30 mouse cellular contexts compared by ENCODE assay signal in the genomic region with DNA sequence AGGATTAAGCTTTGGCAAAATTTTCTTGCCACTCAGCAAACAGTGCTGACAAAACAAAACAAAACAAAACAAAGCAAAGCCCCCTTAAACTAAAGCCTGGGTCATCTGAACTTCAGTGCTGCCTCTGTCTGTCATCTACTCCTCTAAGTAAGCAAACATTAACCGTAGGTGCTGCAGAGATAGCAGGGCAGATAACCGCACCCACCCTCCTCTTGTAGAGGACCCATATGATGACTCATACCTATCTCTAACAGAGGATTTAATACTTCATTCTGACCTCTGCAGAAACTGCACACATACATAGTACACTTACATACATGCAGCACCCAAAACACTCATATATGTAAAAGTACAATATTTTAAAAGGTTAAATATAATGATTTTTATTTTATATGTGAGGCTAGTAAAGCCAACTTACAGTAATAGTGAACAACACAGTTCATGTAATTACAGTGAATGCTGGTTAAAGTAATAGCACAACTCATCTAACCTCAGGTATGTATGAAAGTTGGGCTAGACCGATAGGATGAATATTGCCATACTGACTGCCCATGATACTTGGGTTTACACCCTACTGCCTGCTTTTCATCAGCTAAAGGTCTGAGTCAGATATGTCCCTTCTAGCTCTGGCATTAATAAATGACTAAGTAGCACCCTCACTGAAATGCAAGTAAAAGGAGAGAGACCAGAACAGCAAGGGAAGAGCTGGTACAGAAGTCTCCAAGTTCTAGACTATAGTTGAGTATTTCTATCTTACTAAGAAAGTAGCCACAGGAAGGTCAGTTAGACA. TPM values are rescaled to one million over a fixed set of nuclear protein-coding genes. Genes with fewer than 3 reads are reported as not detected.
A peak's percentile ranks its signal among the peaks of the same experiment; 100 is the strongest.
DNase-seq lines count a peak whose midpoint lies in the region; ATAC-seq and TF ChIP-seq lines count a peak whose summit lies in the region.
"Had no signal": no experiment of that assay in that cellular context is flagged by ENCODE, and none has a peak within 500 bp of the region (broad histone marks: within the 10 kb centered on the region; RNA-seq: fewer than 3 reads in every experiment).

No protein-coding gene starts in this region.

- H3K4me1 ChIP-seq in heart, embryonic 12.5 days (replicated peaks), result no peaks in the 10 kb centered on the region
- H3K4me1 ChIP-seq in heart, adult 2 months (ENCODE audit: control insufficient read depth, insufficient read depth, low read length), result no peaks in the 10 kb centered on the region; the same call in 1 of the 2 replicates
- H3K4me1 ChIP-seq in G1E (ENCODE audit: insufficient read depth, low read depth, low read length), result peaks cover 6% of the 10 kb centered on the region; the same call in 1 of the 2 replicates
- peaks cover 7% of the 10 kb centered on the region; the same call in 1 of the 2 replicates for H3K4me1 ChIP-seq in liver, embryonic 11.5 days (replicated peaks; ENCODE audit: control insufficient read depth, insufficient read depth, low read length)
- H3K4me1 ChIP-seq: forebrain, embryonic 15.5 days; kidney, embryonic 15.5 days; midbrain, embryonic 10.5 days had no signal

- intact Hi-C loops in heart, adult 2 months (cut with DNase I), result no loop called here

- no peak overlapping the region for H3K4me3 ChIP-seq in heart, embryonic 12.5 days
- H3K4me3 ChIP-seq in heart, adult 2 months, result no peak overlapping the region
- no peak overlapping the region for H3K4me3 ChIP-seq in G1E (ENCODE audit: low read depth, low read length)
- no peak overlapping the region for H3K4me3 ChIP-seq in liver, embryonic 11.5 days (ENCODE audit: low read depth, low read length)
- H3K4me3 ChIP-seq: forebrain, embryonic 15.5 days; heart, embryonic 13.5 days; kidney, embryonic 15.5 days; midbrain, embryonic 10.5 days had no signal

- H3K9ac ChIP-seq in heart, embryonic 12.5 days, result no peak overlapping the region
- no peak overlapping the region for H3K9ac ChIP-seq in heart, adult 2 months (ENCODE audit: low read depth, low read length)
- H3K9ac ChIP-seq in liver, embryonic 11.5 days (ENCODE audit: low read depth, low read length), result no peak overlapping the region
- H3K9ac ChIP-seq: forebrain, embryonic 15.5 days; heart, embryonic 13.5 days; kidney, embryonic 15.5 days had no signal

- no peak for TF ChIP-seq POLR2A in heart, adult 2 months (IDR thresholded peaks at IDR 0.05; ENCODE audit: insufficient read depth, low read depth, low read length)

- DNase-seq in heart, adult 2 months, result no peak
- no peak for DNase-seq in G1E (ENCODE audit: low spot score)
- DNase-seq in liver, embryonic 11.5 days (ENCODE audit: low spot score), result no peak
- no peak for DNase-seq in MN1 (ENCODE audit: low spot score)
- DNase-seq in cerebellum, adult 18-20 months, result no peak
- DNase-seq in ovary, postnatal 14 days (ENCODE audit: low spot score), result no peak
- DNase-seq: adrenal gland, adult 8-10 months; cerebellum, adult 2 months; cerebellum, postnatal 36 days; gastrocnemius, postnatal 14 days; heart, adult 11 months; heart, postnatal 14 days; kidney, postnatal 36 days; layer of hippocampus, postnatal 36 days; lung, adult 18-20 months; lung, postnatal 14 days; right cerebral cortex, adult 18-20 months; right cerebral cortex, postnatal 4 days; thymus, adult 2 months; thymus, postnatal 4 days had no signal

- no peaks in the 10 kb centered on the region for H3K27me3 ChIP-seq in heart, embryonic 12.5 days (replicated peaks)
- H3K27me3 ChIP-seq in heart, adult 2 months (ENCODE audit: control insufficient read depth, insufficient read depth, low read length), result no peaks in the 10 kb centered on the region
- H3K27me3 ChIP-seq in G1E (ENCODE audit: insufficient read depth, low read length), result no peaks in the 10 kb centered on the region
- H3K27me3 ChIP-seq in liver, embryonic 11.5 days (replicated peaks; ENCODE audit: control insufficient read depth, insufficient read depth, low read length), result no peaks in the 10 kb centered on the region
- H3K27me3 ChIP-seq: forebrain, embryonic 15.5 days; heart, embryonic 13.5 days; kidney, embryonic 15.5 days had no signal

- no peak for TF ChIP-seq EP300 in heart, adult 2 months (IDR thresholded peaks at IDR 0.05; ENCODE audit: insufficient read depth, low read depth, low read length)

- no peaks in the 10 kb centered on the region for H3K9me3 ChIP-seq in heart, embryonic 12.5 days (replicated peaks)
- no peaks in the 10 kb centered on the region for H3K9me3 ChIP-seq in G1E (replicated peaks)
- no peaks in the 10 kb centered on the region for H3K9me3 ChIP-seq in liver, embryonic 11.5 days (ENCODE audit: control insufficient read depth, low read length)
- H3K9me3 ChIP-seq: forebrain, embryonic 15.5 days; heart, embryonic 13.5 days; kidney, embryonic 15.5 days; midbrain, embryonic 10.5 days had no signal

- no peaks in the 10 kb centered on the region for H3K79me2 ChIP-seq in heart, adult 2 months (replicated peaks; ENCODE audit: control insufficient read depth, insufficient read depth, low read length)

- 0 out of 2 replicates have a peak, but pooled peaks have one; percentile 48 for ATAC-seq in heart, embryonic 12.5 days (ENCODE audit: insufficient number of reproducible peaks, low FRiP score)
- peak; percentile 60 for ATAC-seq in G1E (ENCODE audit: extremely low read depth, insufficient number of reproducible peaks, low FRiP score, poor library complexity, severe bottlenecking)
- ATAC-seq in liver, embryonic 11.5 days (replicated peaks; ENCODE audit: low FRiP score), result peak; percentile 90
- peak; percentile 76 for ATAC-seq in megakaryocyte progenitor cell, adult 5-6 weeks (replicated peaks; ENCODE audit: poor library complexity)
- ATAC-seq: forebrain, embryonic 15.5 days had no signal

- WGBS in heart, embryonic 12.5 days, result 56% methylated on average over 3 of the region's 3 CpGs
- WGBS in heart, adult 2 months, result 63% methylated on average over 3 of the region's 3 CpGs
- WGBS in liver, embryonic 11.5 days, result 58% methylated on average over 3 of the region's 3 CpGs

- no peak overlapping the region for H3K4me2 ChIP-seq in heart, embryonic 12.5 days
- 0 out of 2 replicates have a peak overlapping the region, but pooled peaks have one; percentile 8 for H3K4me2 ChIP-seq in liver, embryonic 11.5 days
- H3K4me2 ChIP-seq: forebrain, embryonic 15.5 days; heart, embryonic 13.5 days; kidney, embryonic 15.5 days had no signal

- TF ChIP-seq CTCF in heart, adult 2 months (IDR thresholded peaks at IDR 0.05), result no peak
- TF ChIP-seq CTCF in G1E (IDR thresholded peaks at IDR 0.05; ENCODE audit: low read depth, low read length), result no peak

- no peak overlapping the region for H3K27ac ChIP-seq in heart, embryonic 12.5 days (ENCODE audit: poor library complexity, severe bottlenecking)
- no peak overlapping the region for H3K27ac ChIP-seq in heart, adult 2 months
- 0 out of 2 replicates have a peak overlapping the region, but pooled peaks have one; percentile 14 for H3K27ac ChIP-seq in liver, embryonic 11.5 days (ENCODE audit: low read depth, low read length)
- H3K27ac ChIP-seq: forebrain, embryonic 15.5 days; heart, embryonic 13.5 days; kidney, embryonic 15.5 days; midbrain, embryonic 10.5 days had no signal

- H3K36me3 ChIP-seq in heart, embryonic 12.5 days, result peaks cover 6% of the 10 kb centered on the region
- H3K36me3 ChIP-seq in heart, adult 2 months (ENCODE audit: control insufficient read depth, insufficient read depth, low read length), result peaks cover 8% of the 10 kb centered on the region
- H3K36me3 ChIP-seq in G1E (replicated peaks), result peaks cover 21% of the 10 kb centered on the region
- H3K36me3 ChIP-seq in liver, embryonic 11.5 days (ENCODE audit: control insufficient read depth, insufficient read depth, low read length), result peaks cover 2% of the 10 kb centered on the region; the same call in 1 of the 2 replicates

RNA-seq across cellular contexts. Expression of a gene that starts 22.4 kb away (rescaled TPM):
- polyA plus RNA-seq in heart, embryonic 12.5 days (2016; fragmentation: Nextera tagmentation; extraction: Ambion mirVana), result 62.5 and 64.4 TPM in 2 replicates
- 10 to 100 TPM; 25.7 to 26.1 TPM for total RNA-seq in heart, adult 2 months (2021)
- 4.0 and 9.8 TPM in 2 replicates for polyA plus RNA-seq in heart, adult 2 months (2012; rRNA removed)
- total RNA-seq in G1E (2014; fragmentation: Nextera tagmentation) (29.2 and 30.7 TPM in 2 replicates), G1E (2017) (100 and 114 TPM in 2 replicates)
- 1.6 and 3.6 TPM in 2 replicates for polyA plus RNA-seq in G1E (2012)
- polyA plus RNA-seq in liver, embryonic 11.5 days (2014; fragmentation: Nextera tagmentation; extraction: Ambion mirVana), result 96.1 and 104 TPM in 2 replicates
- 67.7 and 69.5 TPM in 2 replicates for total RNA-seq in megakaryocyte progenitor cell, adult 5-6 weeks (2015)
- 95.9 and 129 TPM in 2 replicates for total RNA-seq in megakaryocyte progenitor cell, adult 5-6 weeks (2017)

RNA-seq across cellular contexts. Expression of a gene that starts 23.1 kb away (rescaled TPM):
- 0.75 and 0.94 TPM in 2 replicates for polyA plus RNA-seq in heart, embryonic 12.5 days (2016; fragmentation: Nextera tagmentation; extraction: Ambion mirVana)
- 1 to 10 TPM; 3.7 to 4.6 TPM for total RNA-seq in heart, adult 2 months (2021)
- 1.4 and 3.7 TPM in 2 replicates for polyA plus RNA-seq in heart, adult 2 months (2012; rRNA removed)
- total RNA-seq in G1E (2014; fragmentation: Nextera tagmentation) (not detected in 2 replicates), G1E (2017) (0.12 and 0.55 TPM in 2 replicates)
- polyA plus RNA-seq in G1E (2012), result not detected in 2 replicates
- polyA plus RNA-seq in liver, embryonic 11.5 days (2014; fragmentation: Nextera tagmentation; extraction: Ambion mirVana), result 0.57 and 0.75 TPM in 2 replicates
- total RNA-seq in megakaryocyte progenitor cell, adult 5-6 weeks (2015), result 1.1 and 2.1 TPM in 2 replicates
- 1.00 and 1.7 TPM in 2 replicates for total RNA-seq in megakaryocyte progenitor cell, adult 5-6 weeks (2017)

RNA-seq across cellular contexts. Expression of a gene that starts 52.3 kb away (rescaled TPM):
- not detected in 2 replicates for polyA plus RNA-seq in heart, embryonic 12.5 days (2016; fragmentation: Nextera tagmentation; extraction: Ambion mirVana)
- not detected for total RNA-seq in heart, adult 2 months (2021)
- not detected in 2 replicates for polyA plus RNA-seq in heart, adult 2 months (2012; rRNA removed)
- total RNA-seq in G1E (2014; fragmentation: Nextera tagmentation) (not detected in 2 replicates), G1E (2017) (0.44 TPM in 1 of 2 replicates, not detected in the other)
- polyA plus RNA-seq in G1E (2012), result not detected in 2 replicates
- polyA plus RNA-seq in liver, embryonic 11.5 days (2014; fragmentation: Nextera tagmentation; extraction: Ambion mirVana), result not detected in 2 replicates
- total RNA-seq in megakaryocyte progenitor cell, adult 5-6 weeks (2015), result not detected in 2 replicates
- not detected in 2 replicates for total RNA-seq in megakaryocyte progenitor cell, adult 5-6 weeks (2017)
- total RNA-seq: adrenal gland, adult 8-10 months; gastrocnemius, postnatal 14 days; heart, postnatal 14 days had no signal
- polyA plus RNA-seq: activated CD4-positive, CD25-positive, alpha-beta regulatory T cell, adult 4 months; embryonic facial prominence, embryonic 14.5 days; forebrain, embryonic 15.5 days; heart, embryonic 13.5 days; kidney, embryonic 15.5 days; limb, embryonic 11.5 days; midbrain, embryonic 10.5 days; stomach, embryonic 16.5 days; thymus, adult 2 months had no signal
